Mouse (Mus musculus) megakaryocyte, adult 5-6 weeks (primary cell): ENCODE results near the gene Nog. TPM values are rescaled to one million over a fixed set of nuclear protein-coding genes. Genes with fewer than 3 reads are reported as not detected.
A peak's percentile ranks its signal among the peaks of the same experiment; 100 is the strongest.

Experiments
- ATAC-seq: 2 replicates; pipeline ENCODE4 v1.8.0; 2016; ENCODE audit warnings: mild to moderate bottlenecking, inconsistent platforms; ENCODE audit not compliant: poor library complexity, severe bottlenecking
- total RNA-seq, 2 experiments: library from RNA; stranded (forward) in 1 of 2; stranded (reverse) in 1 of 2; fragments of 153-499, 151-499 nt in 1 of 2; fragments of 221-1000, 200-1000 nt in 1 of 2; gene quantifications; 2 replicates each; pipeline versions ENCODE4 v1.2.3 to v1.2.4; 2015 to 2017

Gene Nog
- total RNA-seq (2015) (not detected in 2 replicates), total RNA-seq (2017) (not detected in 2 replicates)

DNA sequence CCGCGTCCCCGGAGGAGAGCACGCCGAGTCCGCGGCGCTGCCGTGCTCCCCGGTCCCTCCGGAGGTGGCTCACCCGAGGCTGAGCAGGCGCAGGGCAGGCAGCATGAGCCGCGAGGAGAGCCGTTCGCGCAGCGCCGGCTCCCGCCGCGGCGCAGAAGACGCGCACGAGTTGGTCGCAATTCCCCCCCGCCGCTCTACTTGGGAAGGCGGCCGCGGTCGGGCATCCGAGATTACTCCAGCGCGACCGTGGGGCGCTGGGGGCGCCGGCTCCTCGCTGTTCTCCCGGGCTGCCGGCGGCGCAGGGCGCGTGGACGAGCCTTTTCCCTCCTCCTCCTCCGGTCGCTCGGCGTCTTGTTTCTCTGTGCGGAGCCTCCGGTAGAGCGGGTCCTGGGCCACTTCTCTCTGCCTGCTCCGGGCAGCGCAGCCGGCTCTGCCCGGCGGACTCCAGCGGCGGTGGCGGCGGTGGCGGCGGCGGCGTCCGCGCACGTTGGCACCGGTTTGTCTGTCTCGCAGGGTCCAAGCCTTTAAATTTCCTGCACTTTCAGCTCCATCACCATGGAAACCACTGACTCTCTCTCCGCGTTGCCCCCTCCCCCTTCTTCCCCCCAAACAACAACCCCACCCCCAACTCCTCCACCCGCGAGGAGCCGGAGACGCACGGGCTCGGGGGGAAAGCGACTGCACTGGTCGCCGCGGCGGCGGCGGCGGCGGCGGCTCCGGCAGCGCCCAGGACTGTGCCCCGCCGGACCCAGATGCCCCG is at the start of gene Nog:
Gene Nog, minus strand, starts transcription at position 277 of the 760 bp plus-strand sequence.
- ATAC-seq = no peak

DNA sequence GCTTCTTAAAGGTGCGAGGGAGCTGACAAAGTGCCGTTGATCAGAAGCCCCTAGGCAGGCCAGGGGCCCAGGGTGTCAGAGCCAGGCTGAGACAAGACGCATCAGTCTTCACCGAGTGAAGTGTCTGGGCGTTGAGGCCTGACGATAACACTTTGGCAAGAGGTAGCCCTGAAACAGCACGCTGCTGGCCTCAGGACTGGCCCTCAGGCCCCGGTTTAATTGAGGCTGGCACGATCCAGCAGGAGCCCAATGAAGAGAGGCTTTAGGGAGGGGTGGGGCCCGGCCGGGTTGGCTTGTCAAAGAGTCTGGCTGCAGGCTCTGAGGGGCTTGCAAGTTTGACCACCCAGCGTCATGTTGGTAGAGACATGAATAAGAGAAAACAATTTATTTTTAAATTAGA is 38.1 kb upstream of the Nog start:
- ATAC-seq = no peak

DNA sequence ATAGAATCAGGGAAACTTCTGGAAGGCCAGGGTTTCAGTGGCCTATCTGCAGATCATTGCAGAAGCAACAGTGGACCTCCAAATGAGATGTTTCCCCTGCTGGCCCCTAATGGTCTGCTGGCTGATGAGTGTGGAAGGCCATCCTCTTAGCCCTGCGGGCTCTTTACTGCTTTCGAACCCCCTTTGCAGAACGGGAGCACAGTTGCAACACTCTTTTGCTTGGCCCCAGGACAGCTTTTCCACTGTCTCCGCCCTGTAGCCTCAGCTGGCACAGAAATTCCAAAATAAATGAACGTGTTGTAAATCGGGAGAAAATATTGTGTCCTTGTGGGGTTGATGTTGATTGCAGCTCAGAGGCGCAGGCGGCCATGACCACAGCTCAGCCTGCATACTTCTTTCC is 37.7 kb upstream of the Nog start:
- no peak for ATAC-seq

DNA sequence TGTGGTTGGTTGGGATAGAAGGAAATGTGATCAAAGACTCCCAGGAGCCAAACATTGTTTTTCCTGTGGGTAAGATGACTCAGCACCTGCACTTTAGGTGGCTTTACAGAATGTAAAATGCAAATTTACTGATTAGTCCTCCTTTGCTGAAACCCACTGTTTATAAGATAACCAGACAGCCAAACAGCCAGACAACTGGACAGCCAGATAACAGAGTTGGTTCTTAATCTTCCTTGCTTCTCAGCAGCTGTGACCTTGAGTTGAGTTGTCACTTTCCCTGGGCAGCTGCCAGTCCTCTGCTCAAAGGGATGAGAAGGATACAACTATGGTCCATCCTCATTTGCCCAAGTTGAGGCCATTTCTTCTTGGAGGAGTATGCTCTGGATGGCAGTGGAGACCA is 35.8 kb upstream of the Nog start:
- no peak for ATAC-seq

DNA sequence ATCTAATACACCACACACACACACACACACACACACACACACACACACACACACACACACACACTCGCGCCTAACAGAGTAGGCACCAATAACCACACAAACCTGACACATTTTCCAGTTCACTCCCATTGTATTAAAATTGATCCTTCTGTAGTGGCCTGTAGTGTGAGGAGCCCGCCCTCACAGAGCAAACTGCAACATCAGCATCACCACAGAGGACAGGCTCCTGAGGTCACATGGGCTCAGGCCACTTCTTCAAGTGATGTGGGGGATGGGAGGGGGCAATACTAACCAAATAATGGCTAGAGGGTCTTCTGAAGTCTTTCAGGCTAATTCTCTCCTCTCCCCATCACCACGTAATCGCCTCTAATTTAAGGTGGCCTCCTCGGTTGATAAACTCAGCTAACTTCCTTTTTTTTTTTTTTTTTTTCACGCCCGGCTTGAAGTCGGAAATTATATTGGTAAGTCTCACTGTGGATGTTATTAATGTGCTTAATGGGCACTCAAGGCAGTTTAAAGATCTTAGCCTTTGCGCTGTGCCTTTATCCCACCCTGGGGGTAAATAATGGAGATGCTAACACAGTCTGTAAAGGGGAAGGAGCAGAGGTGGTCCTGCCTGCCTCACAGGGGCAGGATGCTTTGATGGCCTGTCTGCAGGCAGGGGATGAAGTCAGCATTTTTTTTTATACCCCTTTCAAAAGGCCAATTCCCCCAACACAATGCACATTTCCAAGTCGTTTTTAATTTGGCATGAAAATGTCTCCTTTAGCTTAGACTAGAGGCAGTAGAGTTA is 25.2 kb upstream of the Nog start:
- ATAC-seq = no peak

DNA sequence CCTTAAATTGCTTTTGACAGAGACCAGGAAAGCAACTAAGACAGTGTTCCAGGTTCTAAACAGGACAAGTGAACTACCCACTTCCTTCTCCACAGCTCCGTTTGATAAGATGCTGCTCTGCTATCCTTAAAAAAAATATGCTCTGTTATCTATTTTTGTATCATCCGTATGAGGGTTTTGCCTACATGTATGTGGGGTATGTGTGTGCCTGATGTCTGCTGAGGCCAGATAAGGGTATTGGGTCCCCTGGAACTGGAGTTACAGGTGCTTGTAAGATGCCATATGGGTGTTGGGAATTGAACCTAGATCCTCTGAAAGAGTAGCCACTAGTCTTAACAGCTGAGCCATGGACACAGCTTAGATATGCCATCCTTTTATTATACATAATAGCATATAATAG is 19.6 kb upstream of the Nog start:
- ATAC-seq = no peak

DNA sequence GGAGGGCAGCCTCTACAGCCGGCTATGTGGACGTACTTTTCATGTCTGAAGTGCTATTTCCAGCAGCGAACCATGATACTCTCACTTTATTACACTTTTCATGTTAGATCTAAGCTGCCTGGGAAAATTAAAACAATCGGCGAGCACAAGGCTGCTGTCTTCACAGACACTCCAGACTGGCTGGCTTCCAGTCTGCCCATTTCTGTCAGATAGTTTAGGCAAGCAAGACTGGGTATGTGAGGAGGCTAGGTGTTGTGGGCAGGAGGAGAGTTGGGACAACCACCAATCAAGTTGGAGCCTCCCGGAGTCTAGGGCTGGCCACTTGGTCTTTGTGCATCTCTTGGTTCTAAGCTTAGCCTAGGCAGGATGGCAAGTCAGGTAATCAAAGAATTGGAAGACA is 17.5 kb upstream of the Nog start:
- ATAC-seq = no peak

DNA sequence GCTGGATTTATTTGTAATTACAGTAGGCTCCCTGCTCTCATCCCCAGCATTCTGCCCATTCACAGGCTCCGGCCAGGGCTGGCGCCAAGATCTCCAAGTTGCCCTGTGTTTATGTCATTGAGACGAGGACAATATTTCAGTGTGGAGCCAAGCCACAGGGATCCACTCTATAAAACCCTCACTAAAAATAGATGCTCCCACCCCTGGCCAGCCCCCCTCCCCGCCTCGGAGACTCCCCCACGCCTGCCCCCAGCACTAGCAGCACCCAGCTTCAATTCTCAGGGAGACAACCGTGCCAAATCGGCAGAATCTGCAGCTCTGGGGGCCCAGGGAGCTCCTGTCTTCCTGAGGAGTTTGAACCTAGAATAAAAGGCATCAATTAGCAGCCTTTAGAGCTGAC is 16.2 kb upstream of the Nog start:
- ATAC-seq = no peak

DNA sequence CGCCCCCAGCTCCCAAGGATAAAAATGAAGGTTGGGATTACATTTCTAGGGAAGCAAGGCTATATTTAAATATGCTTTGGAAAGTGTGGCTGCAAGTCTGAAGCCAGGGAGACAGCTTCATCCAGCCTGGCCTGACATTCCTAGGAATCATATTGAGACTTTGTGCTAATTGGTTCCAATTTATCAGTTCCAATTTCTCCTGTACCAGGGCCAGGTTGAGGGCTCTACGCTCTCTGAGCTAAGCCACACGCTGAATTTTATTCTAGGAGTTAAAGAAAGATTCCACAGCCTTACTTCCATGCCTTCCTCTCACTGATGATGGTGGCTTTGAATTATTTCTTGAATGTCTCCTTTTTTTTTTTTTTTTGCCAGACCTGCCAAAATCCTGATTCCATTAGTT is 15.6 kb upstream of the Nog start:
- no peak for ATAC-seq

DNA sequence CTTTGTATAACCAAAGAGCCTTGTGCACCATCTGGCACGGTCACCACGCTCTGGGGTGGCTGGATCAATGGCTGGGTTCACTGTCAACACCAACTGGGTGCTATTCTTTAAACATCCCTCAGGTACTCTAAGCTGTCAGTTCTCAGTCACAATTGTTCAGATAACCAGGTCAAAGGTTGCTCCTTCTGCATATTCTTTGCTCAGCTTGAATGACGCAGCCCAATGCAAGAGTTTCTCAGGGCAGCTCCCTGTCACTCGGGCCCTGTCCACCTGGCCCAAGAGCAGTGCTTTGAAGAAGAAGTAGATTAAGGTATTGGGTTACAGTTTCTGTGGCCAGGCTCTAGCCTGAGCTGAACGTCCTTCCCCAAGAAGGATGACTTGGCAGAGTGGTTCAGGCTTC is 12.2 kb upstream of the Nog start:
- ATAC-seq = no peak

DNA sequence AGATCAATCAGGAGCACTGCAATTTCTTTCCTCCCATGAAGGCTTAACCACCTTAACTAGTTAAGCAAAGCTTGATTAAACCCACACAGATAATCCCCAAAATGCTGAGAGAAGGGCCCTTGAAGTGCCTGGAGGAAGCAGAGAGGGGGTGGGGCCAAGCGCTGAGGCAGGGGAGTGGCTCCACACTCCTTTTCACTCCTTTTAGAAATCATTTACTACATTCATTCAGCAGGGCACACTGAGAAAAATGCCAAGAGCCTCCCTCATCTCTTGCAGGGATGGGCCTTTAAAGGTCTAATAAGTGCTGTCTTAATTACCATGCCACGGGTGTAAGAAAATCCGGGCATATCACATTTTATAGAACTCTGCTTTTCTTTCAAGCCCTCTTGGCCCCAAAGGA is 10.2 kb upstream of the Nog start:
- no peak for ATAC-seq

DNA sequence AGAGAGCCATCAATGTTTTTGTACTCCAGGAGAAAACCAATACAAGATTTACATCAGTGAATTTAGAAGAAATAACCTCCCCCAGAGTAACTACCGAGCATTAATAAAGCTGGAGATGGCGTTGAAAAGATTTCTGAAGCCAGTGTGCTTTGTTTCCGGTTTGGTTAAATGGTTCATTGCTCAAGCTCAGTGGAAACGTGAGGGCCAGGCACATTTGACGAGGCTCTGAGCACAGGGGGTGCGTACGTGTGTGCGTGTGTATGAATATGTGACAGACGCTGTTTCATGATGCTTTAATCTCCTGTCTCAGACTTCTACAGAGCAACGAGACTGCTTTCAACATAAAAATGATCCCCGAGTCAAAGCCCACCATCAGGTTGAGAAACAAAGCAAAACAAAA is 8.1 kb upstream of the Nog start:
- ATAC-seq = no peak

DNA sequence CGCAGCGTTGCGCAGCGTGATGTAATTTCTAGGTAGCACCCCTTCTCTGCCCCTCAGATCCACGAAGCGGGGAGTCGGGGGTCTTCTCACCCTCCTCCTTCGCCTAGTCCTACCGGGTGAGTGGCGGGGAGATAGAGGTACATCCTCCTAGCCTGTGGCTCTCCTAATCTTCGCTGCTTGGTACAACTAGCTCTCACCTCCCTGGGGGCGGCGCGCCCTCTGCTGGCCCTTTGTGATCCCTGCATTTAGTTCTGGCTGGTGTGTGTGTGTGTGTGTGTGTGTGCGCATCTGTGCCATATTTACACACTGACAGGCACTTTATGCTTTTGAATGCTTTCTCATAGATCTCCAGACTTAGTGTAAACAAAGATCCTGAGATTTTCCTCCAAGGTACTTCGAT is 1.3 kb upstream of the Nog start:
- ATAC-seq = peak; percentile 78

DNA sequence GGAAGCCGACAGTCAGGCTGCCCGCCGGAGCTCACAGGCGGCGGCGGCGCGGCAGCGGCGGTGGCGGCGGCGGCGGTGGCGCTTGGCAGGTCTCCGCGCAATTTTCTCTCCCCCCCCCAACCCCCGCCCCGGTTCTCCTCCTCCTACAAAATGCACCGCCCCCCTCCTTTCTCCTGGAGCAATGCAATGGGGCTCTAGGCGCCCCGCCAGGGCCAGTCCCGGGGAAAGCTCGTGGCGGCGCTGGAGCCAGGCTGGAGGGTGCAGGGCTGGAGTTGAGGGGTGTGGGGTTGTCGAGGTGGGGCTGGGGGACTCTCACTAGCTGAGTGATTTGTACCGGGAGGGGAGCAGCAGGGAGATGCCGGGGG is 666 bp upstream of the Nog start:
- no peak for ATAC-seq

DNA sequence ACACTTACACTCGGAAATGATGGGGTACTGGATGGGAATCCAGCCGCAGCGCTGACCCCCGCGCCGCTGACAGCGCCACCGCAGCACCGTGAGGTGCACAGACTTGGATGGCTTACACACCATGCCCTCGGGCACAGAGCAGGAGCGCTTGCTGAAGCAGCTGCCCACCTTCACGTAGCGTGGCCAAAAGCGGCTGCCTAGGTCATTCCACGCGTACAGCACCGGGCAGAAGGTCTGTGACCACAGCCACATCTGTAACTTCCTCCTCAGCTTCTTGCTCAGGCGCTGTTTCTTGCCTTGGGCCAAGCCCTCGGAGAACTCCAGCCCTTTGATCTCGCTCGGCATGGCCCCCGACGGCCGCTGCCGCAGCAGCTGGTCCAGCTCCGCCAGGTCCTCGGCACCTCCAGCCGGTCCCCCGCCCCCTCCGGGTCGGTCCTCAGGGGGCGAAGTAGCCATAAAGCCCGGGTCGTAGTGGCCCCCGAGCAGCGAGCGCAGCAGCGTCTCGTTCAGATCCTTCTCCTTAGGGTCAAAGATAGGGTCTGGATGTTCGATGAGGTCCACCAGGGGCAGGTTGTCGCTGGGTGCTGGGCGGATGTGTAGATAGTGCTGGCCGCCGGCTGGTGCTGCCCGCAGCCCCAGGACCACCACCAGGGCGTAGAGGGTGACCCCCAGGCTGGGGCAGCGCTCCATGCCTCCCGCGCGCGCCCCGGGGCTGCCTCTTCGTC is 639 bp downstream of the Nog start:
- no peak for ATAC-seq

DNA sequence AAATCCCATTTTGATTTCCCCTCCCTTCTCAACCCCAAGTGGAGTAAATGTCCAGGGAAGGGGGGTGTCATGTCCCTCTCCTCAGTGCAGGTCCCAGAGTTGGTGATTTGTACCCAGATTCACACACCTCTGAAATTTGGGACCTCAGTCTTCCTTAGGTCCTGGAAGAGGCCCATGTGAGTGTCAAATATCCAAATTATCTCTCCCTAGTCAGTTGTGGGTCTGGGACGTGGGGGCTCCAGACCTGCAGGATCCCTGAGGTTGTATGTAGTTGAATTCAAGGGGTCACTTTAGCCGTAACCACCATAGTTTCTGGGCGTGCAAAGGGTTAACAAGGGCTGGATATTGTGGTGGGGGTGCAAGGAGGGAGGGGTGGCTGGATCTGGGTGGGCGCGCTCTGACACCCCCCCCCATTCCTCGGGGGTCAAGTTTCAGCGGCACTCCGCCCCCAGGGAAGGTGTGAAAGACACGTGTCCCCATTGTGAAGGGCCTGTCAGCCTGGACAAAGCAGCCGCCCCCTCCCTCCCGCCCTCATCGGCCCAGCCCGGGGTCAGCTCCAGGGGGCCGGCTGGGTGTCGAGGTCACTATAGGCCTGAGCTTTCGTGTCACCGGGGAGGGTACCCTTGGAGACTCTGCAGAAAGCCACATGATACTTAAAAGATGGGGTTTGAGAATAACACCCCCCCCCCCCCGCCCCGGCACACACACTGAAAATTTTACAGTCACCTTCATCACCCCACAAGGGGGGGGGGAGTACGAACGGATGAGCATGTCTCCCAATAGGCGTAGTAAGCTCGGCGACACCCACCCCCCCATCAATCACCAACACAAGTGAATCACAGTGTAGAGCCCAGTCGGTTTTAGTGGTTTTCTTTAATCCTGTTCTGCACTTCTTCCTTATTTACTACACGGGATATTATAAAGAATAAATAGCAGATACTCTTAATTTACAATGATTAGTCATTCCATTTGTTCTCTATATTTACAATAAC is 2.1 kb downstream of the Nog start:
- ATAC-seq = no peak

DNA sequence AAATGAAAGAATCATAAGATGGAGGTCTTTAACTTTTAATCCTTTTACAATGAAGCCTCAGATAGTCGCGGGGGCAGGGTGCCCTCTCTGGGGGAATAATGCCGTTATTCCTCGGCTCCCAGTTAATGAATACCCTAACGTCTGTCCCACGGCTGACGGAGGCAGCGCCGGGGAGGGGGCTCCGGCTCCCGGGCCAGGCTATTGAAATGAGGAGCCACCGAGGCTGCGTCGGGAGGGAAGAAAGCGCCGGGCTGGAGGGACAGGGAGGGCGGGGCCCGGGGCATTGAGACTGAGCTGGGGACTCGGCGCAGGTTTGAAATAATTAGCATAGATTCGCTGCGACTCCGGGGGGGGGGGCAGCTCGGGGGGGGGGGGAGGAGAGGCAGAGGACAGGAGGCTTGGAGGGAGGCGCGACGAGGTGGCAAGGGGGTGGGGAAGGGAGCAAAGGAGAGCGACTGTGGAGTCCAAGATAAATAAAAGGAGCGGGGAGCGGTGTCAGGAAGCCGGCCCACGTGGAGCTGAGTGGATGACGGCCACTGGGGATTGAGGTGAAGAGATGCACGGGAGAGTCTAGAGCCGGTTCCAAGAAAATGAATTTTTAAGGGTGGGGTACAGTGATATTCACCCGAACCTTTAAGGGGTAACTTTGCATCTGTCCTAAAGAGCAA is 2.9 kb downstream of the Nog start:
- no peak for ATAC-seq

DNA sequence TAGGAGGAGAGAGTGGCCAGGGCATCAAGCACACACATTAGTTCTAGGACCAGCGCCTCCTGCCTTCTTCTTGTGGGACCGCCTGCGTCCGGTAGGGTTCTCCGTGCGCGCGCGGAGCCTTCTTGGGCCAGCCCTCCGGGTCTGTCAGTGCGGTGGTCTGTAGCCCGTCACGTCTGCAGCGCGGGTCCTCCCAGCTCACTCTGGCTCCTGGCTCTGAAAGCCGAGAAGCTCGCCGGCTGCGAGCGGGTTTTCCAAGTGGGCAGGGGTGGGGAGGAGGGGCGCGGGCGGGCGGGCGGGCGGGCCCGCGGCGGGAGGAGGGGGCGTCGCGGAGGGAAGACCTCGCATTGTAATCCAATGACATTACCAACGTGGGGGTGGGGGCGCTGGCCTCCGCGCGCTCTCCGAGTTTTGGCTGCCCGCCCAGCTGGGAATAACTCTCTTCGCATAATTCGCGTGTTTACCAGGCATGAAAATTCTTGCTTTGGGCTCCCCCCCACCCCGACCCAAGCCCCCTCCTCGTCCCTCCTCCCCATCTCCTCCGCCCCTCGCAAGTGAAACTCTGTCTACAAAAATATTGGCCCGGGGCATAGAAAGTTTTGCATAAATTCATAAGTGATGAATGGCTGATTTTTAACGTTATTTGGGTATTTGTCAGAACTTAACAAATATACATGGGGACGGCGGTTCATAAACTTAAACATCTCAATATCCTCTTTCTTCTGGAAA is 3.7 kb downstream of the Nog start:
- ATAC-seq = no peak

DNA sequence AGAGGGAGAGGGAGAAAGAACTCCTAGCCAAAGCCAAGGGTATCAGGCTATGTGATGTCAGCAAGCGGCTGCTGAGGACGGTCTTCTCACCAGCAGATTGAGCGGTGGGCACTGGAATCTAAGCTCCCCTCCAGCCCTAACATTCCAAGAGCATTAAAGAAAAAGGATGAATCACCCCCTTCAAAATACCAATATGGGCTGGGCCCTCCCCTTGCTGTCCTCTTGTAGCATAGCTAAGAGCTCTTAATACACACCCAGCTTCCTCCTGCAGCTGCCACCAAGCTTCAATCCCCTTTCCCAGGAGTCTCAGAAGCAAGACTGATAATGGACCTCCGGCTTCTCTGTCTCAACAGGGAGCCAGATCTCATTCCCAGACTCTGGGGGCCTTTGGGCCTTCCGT is 4.6 kb downstream of the Nog start:
- ATAC-seq = no peak
